Mouse (Mus musculus) ovary, postnatal 36 days (tissue): ENCODE measurements around the gene Krt77.

ENCODE experiments used
- DNase-seq: peaks from one replicate; pipeline ENCODE4 v3.0.0; 2022; ENCODE audit warnings: low spot score, mixed read lengths

Krt77 gene

DNA sequence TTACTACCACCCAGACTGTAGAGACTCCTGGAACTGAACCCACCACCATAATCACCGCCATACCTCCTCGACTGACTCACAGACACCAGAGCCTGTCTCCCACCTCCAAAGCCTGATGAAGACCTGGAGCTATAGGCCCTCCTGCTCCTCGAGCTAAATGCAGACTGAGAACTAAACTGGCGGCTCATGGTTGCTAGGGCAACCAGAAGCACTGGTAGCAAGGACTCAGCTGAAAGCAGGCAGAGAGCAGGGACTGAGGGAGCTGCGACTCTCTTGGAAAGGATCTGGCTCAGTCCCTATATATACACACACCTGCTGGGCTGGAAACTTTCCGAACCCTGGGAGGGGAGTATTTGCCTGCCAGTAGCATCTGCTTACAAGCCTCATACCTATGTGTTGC lies at the start of gene Krt77:
Gene Krt77, minus strand, starts transcription at position 275 of the 400 bp plus-strand sequence.
- no peak for DNase-seq

DNA sequence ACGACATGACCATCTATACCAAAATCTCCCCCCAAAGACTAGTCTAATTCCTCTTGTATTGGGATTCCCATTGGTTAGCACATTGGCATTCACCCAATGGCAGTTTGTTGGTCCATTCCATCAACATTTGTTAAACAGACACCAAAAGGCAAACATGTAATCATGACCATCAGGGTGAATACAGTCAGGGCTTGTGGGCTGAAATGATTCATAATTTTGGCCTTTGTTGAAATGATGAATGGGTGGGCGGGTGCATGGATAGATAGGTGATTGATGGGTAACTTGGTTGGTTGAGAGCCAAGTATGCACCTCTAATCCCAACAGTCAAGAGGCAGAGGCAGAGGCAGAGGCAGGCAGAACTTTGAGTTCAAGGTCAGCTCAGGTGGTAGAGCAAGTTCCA lies 46.6 kb upstream of the Krt77 start:
- DNase-seq, result no peak

DNA sequence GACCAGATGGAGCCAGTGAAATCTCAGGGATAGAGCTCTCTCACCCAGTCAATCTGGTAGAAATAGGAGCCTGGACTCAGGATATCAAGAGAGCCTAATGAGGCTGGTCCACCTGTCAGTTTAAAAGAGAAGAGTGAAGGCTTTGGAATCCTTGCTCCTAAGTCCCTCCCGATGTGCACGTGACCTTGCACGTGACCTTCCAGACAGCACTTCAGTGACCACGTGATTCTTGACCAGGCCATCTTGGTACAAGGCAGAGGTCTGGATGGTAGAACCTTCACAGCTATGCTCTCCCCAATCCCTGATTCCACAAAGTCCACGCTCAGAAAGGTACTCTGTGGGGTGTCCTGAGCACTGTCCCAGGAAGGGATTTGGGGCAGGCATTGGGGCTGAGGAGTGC lies 35.3 kb upstream of the Krt77 start:
- DNase-seq, result no peak

DNA sequence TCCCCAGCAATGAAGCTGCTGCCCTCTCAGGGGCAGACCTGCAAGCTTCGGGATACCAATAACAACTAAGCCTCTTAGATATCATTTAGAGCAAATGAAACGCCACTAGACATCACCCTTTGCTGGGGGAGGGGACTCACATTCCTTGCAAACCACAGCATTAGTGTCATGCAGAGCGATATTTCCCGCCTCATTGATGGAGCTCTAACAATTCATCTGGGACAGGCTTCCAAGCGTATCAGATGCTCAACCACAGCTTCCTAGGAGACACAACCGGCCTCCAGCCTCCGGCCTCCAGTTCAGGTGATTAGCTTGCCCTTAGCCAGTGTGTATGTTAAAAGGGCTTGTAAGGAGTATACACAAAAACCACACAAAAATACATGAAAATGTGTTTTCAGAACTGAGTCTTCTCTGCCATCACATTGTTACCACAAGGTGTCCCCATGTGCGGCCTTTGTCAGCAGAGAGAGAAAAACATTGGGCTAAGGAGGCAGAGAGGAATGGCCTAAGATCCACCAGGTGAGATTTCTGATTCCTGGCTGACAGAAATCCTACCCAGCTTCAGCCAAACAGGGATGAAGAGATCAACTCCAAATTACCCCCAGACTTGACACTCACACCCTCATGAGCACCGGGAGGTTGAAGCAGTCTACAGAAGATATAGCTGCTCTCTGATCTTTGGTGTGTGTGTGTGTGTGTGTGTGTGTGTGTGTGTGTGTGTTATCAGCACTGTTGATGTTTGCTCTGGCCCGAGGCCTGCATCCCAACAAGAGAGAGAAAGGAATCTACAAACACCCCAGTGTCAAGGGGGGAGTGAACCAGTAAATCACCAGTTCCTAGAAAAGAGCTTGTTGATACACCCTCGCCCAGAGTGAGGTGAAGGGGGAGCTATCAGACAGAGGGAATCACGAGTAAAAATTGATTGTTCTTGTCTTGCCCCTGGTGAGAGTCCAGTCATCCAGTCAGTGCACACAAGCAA lies 33.0 kb upstream of the Krt77 start:
- no peak for DNase-seq

DNA sequence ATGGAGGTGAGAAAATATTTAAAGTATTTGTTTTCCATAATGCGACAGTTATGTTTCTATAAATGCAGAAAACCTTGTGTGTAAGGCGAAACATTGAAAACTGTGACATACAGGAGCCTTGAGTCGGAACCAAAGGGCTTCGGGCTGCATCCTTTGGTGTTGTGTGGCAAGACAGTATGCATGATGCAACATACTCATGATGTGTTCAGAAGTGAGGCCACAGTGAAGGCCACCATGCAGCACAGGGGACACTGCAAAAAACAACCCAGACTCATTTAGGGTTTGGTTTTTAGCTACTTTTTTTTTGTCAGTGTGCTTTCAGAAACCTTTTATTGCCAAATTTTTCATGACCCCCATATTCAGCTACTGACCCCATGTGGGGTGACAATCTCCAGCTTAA lies 25.7 kb upstream of the Krt77 start:
- DNase-seq, result no peak

DNA sequence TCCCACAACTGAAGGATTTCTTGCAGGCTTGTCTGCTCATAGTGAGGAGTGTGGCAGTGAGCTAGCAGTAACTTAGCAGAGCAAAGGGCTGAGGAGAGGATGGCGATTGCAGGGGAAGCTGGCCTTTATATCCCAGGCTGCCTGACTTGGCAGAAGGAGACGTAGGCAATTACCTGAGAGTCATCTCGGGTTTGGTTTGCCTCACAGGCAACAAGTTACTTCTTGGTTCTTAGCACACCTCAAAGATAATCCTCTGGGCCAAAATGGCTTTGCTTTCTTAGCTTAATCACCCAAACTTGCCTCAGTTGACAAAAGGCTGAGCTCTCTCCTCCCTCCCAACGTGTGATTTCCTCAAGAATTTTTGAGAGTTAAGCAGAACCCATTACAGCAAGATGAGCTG lies 23.3 kb upstream of the Krt77 start, which contains the start of gene Krt76:
Gene Krt76, minus strand, starts transcription at position 101 of the 400 bp plus-strand sequence.
- no peak for DNase-seq

DNA sequence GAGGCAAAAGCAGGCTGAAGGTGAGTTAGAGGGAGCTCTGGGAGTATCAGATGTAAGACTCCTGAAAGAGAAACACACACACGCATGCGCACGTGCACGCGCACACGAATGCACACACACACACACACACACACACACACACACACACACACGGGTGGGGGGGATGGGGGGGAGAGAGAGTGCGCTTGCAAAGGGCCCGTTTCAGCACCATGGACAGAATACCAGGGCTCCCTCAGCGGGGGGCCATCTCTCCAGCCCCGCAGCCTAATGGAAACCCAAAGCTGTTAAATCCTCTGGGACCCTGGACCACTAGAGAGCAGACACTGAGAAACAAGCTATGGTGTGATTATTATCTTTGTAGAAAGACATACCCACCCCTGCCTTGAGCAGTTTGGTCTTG lies 10.3 kb upstream of the Krt77 start:
- peak; percentile 11 for DNase-seq

- DNase-seq, result no peak
These were observed 8.5 kb upstream of the Krt77 start for GRCm38 (mm10) chr15:101878041-101878440.

GRCm38 (mm10) chr15:101874383-101874782 lies 4.9 kb upstream of the Krt77 start:
- no peak for DNase-seq

DNA sequence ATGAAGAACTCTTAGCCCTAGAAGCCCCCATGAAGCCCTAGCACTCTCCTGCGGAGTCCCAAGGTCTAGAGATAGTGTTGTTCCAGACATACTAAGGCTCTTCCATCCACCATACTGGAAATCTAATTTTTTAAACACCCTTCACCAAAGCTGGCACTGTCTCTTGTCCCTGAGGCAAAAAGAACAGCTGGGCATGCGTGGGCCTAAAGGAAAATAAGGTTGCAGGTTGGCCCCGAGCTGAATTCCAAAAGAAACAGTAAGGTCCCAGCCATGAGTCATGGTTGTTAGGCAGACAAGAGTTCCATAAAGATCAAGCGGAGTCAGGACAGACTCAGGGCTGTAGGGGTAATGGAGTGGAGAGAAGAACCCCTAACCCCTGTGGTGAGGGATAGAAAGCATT lies 3.7 kb upstream of the Krt77 start:
- DNase-seq, result no peak

DNA sequence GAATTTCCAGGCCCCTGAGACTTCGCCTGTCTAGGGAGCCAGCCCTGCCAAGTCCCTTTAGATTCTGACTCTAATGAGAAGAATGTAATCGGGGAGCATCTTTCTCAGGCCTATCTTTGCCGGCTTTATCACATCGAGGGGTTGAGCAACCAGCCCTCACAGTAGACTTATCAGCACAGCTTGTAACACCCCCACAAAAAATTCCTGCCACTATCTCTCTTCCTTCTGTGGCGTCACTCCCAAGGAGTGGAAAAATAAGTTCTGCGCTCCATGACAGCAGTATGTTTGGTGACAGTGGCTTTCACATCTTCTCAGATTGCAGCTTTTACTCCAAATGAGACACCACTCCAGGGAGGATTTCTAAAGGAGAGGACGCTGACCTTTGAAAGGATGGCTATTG lies 2.8 kb downstream of the Krt77 start:
- no peak for DNase-seq

- DNase-seq, result peak; percentile 28
These were observed 8.9 kb downstream of the Krt77 start for GRCm38 (mm10) chr15:101860421-101861130.

DNA sequence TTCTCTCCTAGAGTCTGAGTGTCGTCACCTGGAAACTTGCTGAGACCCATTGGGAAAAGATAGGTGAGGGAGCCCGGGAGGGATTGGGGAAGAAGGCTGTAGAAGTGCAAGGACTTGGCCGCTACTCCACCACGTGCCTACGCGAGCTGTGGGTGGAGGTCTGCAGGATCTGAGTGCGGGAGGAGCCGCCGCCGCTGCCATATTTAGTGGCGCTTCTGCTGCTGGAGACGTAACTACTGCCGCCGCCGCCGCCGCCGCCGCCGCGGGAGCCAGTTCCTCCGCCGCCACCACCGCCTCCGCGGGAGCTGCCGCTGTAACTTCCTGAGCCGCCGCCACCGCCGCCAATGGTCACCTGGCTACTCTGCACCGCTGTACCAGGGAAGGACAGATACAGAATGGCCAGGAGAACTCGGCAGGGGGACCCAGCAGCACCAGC lies 9.8 kb downstream of the Krt77 start:
- DNase-seq, result peak; percentile 50

- no peak for DNase-seq
These were observed 10.7 kb downstream of the Krt77 start for GRCm38 (mm10) chr15:101858673-101859425.

GRCm38 (mm10) chr15:101856696-101857095 lies 12.8 kb downstream of the Krt77 start:
- DNase-seq, result no peak

DNA sequence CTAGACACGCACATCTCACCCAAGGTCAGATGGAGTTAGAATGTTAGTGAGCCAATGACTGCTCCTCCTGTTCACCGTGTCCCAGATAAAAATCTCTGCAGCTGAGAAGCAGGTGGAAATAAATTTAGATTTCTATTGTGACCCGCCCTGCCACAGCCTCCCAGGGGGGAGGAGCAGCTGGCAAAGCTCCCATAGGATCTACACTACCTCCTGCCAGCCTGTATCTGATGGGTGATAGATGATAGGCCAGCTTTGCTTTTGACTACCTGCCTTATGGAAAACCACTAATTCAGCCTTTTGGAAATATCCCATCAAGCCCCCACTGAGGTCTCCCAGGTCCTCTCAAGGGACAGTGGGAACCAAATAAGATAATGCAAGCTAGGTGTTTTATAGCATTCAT lies 13.8 kb downstream of the Krt77 start:
- DNase-seq, result no peak

DNA sequence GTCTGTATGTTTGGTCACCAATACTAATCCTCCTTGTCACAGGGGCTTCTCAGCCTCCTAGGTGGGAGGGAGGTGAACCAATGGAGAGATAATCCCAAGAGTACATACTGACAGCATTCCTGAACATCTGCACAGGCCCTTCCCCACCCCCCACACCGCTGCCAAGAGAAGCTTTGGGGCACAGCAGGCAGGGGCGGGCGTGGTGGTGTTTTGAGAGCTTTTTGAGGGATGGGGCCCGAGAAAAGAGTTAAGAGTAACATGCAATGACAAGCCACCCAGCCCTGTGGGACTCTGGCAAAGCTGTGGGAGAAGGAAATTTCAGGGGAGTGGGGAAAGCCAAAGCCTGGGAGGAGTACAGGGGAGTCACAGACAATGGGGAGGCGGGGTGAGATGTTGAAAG lies 15.2 kb downstream of the Krt77 start:
- DNase-seq, result no peak

DNA sequence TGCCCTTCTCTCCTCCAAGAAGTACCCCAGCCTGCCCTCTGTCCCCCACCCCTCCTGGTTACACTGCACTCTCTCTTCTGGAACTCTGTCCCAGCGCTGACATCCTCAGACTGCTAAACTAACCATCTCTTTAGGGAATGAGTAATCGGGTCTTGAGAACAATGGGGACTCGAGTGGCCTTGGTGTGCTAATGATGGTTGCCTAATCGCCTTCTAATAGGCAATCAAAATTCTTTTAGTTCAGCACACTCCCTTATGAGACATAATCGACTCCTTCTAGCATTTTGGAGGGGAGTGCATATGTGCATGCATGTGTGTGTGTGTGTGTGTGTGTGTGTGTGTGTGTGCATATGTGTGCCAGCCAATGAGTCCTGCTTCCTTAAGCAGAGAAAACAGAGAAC lies 16.9 kb downstream of the Krt77 start:
- no peak for DNase-seq

GRCm38 (mm10) chr15:101850694-101851093 lies 18.8 kb downstream of the Krt77 start, which contains the start of gene Krt1:
Krt1 (minus strand) TSS chr15:101850794.
- DNase-seq, result no peak

GRCm38 (mm10) chr15:101845971-101846403 lies 23.5 kb downstream of the Krt77 start:
- peak; percentile 58 for DNase-seq

DNA sequence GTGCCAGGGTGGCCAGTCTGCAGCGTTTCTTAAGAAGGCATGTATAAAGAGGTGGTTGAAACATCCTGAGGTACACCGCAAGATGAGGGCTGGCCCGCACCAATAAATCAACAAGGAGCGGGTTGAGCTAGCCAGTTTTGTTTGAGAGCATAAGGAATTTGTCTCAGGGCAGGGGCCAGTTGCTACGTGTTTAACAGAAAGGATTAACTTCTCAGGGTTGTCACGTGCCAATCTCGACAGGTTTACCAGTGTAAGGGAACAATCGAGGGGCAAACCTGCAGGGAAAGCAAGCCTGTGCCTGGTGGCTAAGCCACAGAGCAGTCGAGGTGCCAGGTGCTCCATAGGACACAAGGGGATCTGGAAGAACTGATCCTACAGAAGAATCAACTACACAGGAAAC lies 26.3 kb downstream of the Krt77 start:
- DNase-seq, result no peak

- DNase-seq, result no peak
These were observed 34.6 kb downstream of the Krt77 start for GRCm38 (mm10) chr15:101834784-101835328.
